Mouse (Mus musculus) liver, embryonic 14.5 days (tissue): ENCODE results near the gene Prcp.

Source experiments
- CTCF ChIP-seq: IDR thresholded peaks from 2 replicates; pipeline ENCODE4 v1.5.1; 2016; ENCODE audit warnings: antibody characterized with exemption, low read depth, control low read depth
- EP300 ChIP-seq: IDR thresholded peaks from 2 replicates; pipeline ENCODE4 v1.6.1; 2016; ENCODE audit warnings: antibody characterized with exemption, low read depth

- TF ChIP-seq CTCF, result peak; percentile 19; the same call in 1 of the 2 replicates
- no peak for TF ChIP-seq EP300
Measured at GRCm38 (mm10) chr7:92978225-92978624, 104.0 kb downstream of the Prcp start.
